Mouse (Mus musculus) midbrain, embryonic 14.5 days (tissue): ENCODE measurements around the gene Pitpnb. TPM values are rescaled to one million over a fixed set of nuclear protein-coding genes. Genes with fewer than 3 reads are reported as not detected.
A peak's percentile ranks its signal among the peaks of the same experiment; 100 is the strongest.

Experiments
- ATAC-seq: fragments of 200-750 bp; cut with Nextera tagmentation; 2 replicates; pipeline ENCODE4 v1.8.0; 2017; ENCODE audit warnings: moderate number of reproducible peaks, moderate library complexity; ENCODE audit not compliant: low FRiP score, low TSS enrichment
- DNase-seq: peaks from one replicate; pipeline ENCODE4 v3.0.0-alpha.2; 2015
- H3K27ac ChIP-seq: fragments of 300-500 bp; sonication (generic); replicated peaks from 2 replicates; pipeline ENCODE4 v1.5.1; 2014; ENCODE audit warnings: mild to moderate bottlenecking, low read depth, low read length, moderate library complexity
- H3K27me3 ChIP-seq: fragments of 300-500 bp; sonication (generic); 2 replicates; pipeline ENCODE4 v1.6.1; 2014; ENCODE audit warnings: low read length, control low read depth, mixed read lengths; ENCODE audit not compliant: control insufficient read depth, insufficient read depth
- H3K36me3 ChIP-seq: fragments of 300-500 bp; sonication (generic); 2 replicates; pipeline ENCODE4 v1.6.1; 2014; ENCODE audit warnings: low read length, control low read depth; ENCODE audit not compliant: control insufficient read depth, insufficient read depth
- H3K4me1 ChIP-seq: fragments of 300-500 bp; sonication (generic); 2 replicates; pipeline ENCODE4 v1.6.1; 2014; ENCODE audit warnings: mild to moderate bottlenecking, antibody characterized with exemption, low read length, control low read depth; ENCODE audit not compliant: control insufficient read depth, insufficient read depth
- H3K4me2 ChIP-seq: fragments of 300-500 bp; sonication (generic); 2 replicates; pipeline ENCODE4 v1.6.1; 2014; ENCODE audit warnings: mild to moderate bottlenecking, low read length, moderate library complexity
- H3K4me3 ChIP-seq: fragments of 300-500 bp; sonication (generic); replicated peaks from 2 replicates; pipeline ENCODE4 v1.5.1; 2014; ENCODE audit warnings: low read depth, low read length
- H3K9ac ChIP-seq: fragments of 300-500 bp; sonication (generic); replicated peaks from 2 replicates; pipeline ENCODE4 v1.6.1; 2014; ENCODE audit warnings: mild to moderate bottlenecking, low read length, moderate library complexity
- H3K9me3 ChIP-seq: fragments of 300-500 bp; sonication (generic); 2 replicates; pipeline ENCODE4 v1.6.1; 2016; ENCODE audit warnings: low read length, control low read depth, mixed read lengths; ENCODE audit not compliant: control insufficient read depth
- WGBS: fragments of 180-500 bp; shearing (Covaris S2); extraction: QIAGEN DNeasy Blood & Tissue Kit; methylation state at CpG from one replicate; pipeline ENCODE4 v1.1.7; 2014; 5-methylcytosine and 5-hydroxymethylcytosine counted together
- polyA plus RNA-seq: library from polyadenylated mRNA; unstranded; fragments of >200 nt; fragmentation: Nextera tagmentation; extraction: Ambion mirVana; gene quantifications from 2 replicates; pipeline ENCODE4 v1.2.1, GENCODE M21; 2014

Pitpnb gene
- polyA plus RNA-seq, 1 experiment from 2014 or later, result 104 TPM

DNA sequence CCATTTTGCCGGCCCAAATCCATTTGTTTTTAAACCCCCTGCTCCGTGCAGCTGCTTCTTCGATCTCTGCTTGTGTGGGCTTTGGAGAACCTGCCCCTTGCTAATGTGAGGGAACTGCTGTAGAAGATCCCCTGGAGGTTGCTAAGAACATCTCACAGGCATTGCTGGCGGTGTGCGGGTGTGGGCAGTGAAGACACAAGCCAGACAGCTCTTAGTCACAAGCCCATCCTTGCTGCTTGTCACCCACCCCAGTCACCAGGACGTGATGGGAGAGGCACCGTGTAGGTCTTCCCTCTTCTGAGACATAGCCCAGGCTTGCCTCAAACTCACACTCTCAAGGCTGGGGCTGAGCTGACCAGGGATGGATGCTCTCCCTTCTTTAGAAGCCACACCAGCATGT is 106.6 kb downstream of the Pitpnb start:
- ATAC-seq (no peak), DNase-seq (no peak)
- no peaks in the 10 kb centered on the region for H3K27me3 ChIP-seq
- H3K27ac ChIP-seq, result peak overlapping the region; percentile 41; the same call in 1 of the 2 replicates
- H3K4me1 ChIP-seq, result peaks cover 54% of the 10 kb centered on the region
- WGBS, result 53% methylated on average over 7 of the region's 7 CpGs
- H3K4me2 ChIP-seq, result no peak overlapping the region
- H3K36me3 ChIP-seq, result peaks cover 16% of the 10 kb centered on the region; the same call in 1 of the 2 replicates
- H3K9ac ChIP-seq, result no peak overlapping the region
- H3K9me3 ChIP-seq, result no peaks in the 10 kb centered on the region
- H3K4me3 ChIP-seq, result no peak overlapping the region

Other genes starting within 250 kb of the Pitpnb start
- gene Mn1, start 86.6 kb downstream of the Pitpnb start, polyA plus RNA-seq, result 51.7 and 69.2 TPM in 2 replicates